ENCODE assay signal across 10 mouse cellular contexts in the genomic region with DNA sequence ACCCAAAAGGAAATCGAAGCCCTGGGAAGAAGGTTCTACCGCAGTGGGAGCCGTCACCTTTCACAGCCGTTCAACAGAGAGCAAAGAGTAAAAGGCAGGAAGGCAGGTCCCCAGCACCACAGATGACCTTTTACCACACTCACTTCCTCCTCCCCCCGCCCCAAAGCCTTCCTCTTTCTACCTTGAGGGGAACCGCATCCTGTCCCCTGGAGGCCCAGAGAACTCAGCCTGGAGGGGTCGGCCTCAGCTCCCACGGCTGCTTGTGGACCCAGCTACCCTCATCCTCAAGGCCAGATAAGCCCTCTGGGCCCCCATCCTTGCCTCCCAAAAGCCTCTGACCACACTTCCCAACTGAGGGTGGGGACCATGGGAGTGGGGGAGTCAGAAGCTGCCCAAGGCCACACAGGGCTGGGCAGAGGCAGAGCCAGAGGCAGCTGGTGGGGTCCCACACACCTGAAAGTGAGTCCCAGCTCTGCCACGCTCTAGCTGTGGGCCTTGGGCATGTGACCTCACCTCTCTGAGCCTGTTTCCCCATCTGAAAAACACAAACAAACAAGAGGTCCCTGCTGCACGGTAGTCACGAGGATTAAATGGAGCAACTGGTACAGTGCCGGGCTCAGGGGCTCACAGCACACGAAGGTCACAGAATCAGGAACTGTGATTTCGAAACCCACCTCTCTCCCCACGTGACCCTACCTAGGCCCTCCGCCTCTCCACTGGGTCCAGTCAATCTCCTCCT. TPM values are rescaled to one million over a fixed set of nuclear protein-coding genes. Genes with fewer than 3 reads are reported as not detected.
DNase-seq lines count a peak whose midpoint lies in the region; ATAC-seq and TF ChIP-seq lines count a peak whose summit lies in the region.
"Had no signal": no experiment of that assay in that cellular context is flagged by ENCODE, and none has a peak within 500 bp of the region (broad histone marks: within the 10 kb centered on the region; RNA-seq: fewer than 3 reads in every experiment).

No protein-coding gene starts in this region.

- no peak for ATAC-seq in intestine, embryonic 14.5 days (replicated peaks; ENCODE audit: low FRiP score, low TSS enrichment, low read depth)
- no peak for ATAC-seq in intestine, postnatal 0 days
- ATAC-seq in kidney, embryonic 15.5 days (replicated peaks; ENCODE audit: low FRiP score) = no peak

- 0 out of 2 replicates have a peak overlapping the region, but pooled peaks have one; percentile 10 for H3K27ac ChIP-seq in intestine, embryonic 14.5 days (ENCODE audit: low read depth)
- H3K27ac ChIP-seq in intestine, postnatal 0 days (ENCODE audit: low read depth, low read length) = no peak overlapping the region; the same call in 1 of the 2 replicates
- peak overlapping the region; percentile 63; the same call in 1 of the 2 replicates for H3K27ac ChIP-seq in embryonic facial prominence, embryonic 10.5 days (replicated peaks)
- no peak overlapping the region for H3K27ac ChIP-seq in kidney, embryonic 15.5 days
- H3K27ac ChIP-seq: limb, embryonic 15.5 days had no signal

- no peak overlapping the region for H3K9ac ChIP-seq in intestine, embryonic 14.5 days (ENCODE audit: low read length)
- no peak overlapping the region for H3K9ac ChIP-seq in intestine, postnatal 0 days (ENCODE audit: low read depth, low read length)
- H3K9ac ChIP-seq in kidney, embryonic 15.5 days = no peak overlapping the region
- H3K9ac ChIP-seq: limb, embryonic 15.5 days had no signal

- intact Hi-C loops in gastrocnemius, postnatal 36 days (cut with DNase I) = no loop called here

- WGBS in intestine, embryonic 14.5 days = 83% methylated on average over 16 of the region's 16 CpGs
- 53% methylated on average over 16 of the region's 16 CpGs for WGBS in intestine, postnatal 0 days
- 77% methylated on average over 16 of the region's 16 CpGs for WGBS in embryonic facial prominence, embryonic 10.5 days
- WGBS in kidney, embryonic 15.5 days = 69% methylated on average over 16 of the region's 16 CpGs

- no peaks in the 10 kb centered on the region for H3K27me3 ChIP-seq in intestine, embryonic 14.5 days (replicated peaks; ENCODE audit: control insufficient read depth, insufficient read depth, low read length)
- H3K27me3 ChIP-seq in intestine, postnatal 0 days (replicated peaks; ENCODE audit: control insufficient read depth, insufficient read depth, low read length) = no peaks in the 10 kb centered on the region
- H3K27me3 ChIP-seq in embryonic facial prominence, embryonic 10.5 days (replicated peaks; ENCODE audit: low read depth, poor library complexity, severe bottlenecking) = no peaks in the 10 kb centered on the region
- no peaks in the 10 kb centered on the region for H3K27me3 ChIP-seq in kidney, embryonic 15.5 days
- H3K27me3 ChIP-seq: limb, embryonic 15.5 days had no signal

- no peaks in the 10 kb centered on the region for H3K4me1 ChIP-seq in intestine, embryonic 14.5 days (replicated peaks; ENCODE audit: control insufficient read depth, insufficient read depth, low read length)
- H3K4me1 ChIP-seq in intestine, postnatal 0 days (replicated peaks; ENCODE audit: control insufficient read depth, insufficient read depth, low read length) = no peaks in the 10 kb centered on the region; the same call in 1 of the 2 replicates
- H3K4me1 ChIP-seq in embryonic facial prominence, embryonic 10.5 days = peaks cover 8% of the 10 kb centered on the region
- H3K4me1 ChIP-seq in kidney, embryonic 15.5 days = peaks cover 13% of the 10 kb centered on the region
- H3K4me1 ChIP-seq: limb, embryonic 15.5 days had no signal

- H3K36me3 ChIP-seq in intestine, embryonic 14.5 days (ENCODE audit: control insufficient read depth, insufficient read depth, low read length) = peaks cover 25% of the 10 kb centered on the region
- H3K36me3 ChIP-seq in intestine, postnatal 0 days (ENCODE audit: control insufficient read depth, insufficient read depth) = peaks cover 53% of the 10 kb centered on the region; the same call in 1 of the 2 replicates
- H3K36me3 ChIP-seq in embryonic facial prominence, embryonic 10.5 days (replicated peaks) = peaks cover 70% of the 10 kb centered on the region
- peaks cover 36% of the 10 kb centered on the region for H3K36me3 ChIP-seq in kidney, embryonic 15.5 days

- no peak for TF ChIP-seq CTCF in intestine, postnatal 0 days (IDR thresholded peaks at IDR 0.05; ENCODE audit: low read depth)

- H3K9me3 ChIP-seq in intestine, embryonic 14.5 days (ENCODE audit: control insufficient read depth, low read length) = no peaks in the 10 kb centered on the region
- H3K9me3 ChIP-seq in intestine, postnatal 0 days (ENCODE audit: control insufficient read depth) = no peaks in the 10 kb centered on the region
- H3K9me3 ChIP-seq in embryonic facial prominence, embryonic 10.5 days = no peaks in the 10 kb centered on the region
- H3K9me3 ChIP-seq in kidney, embryonic 15.5 days (replicated peaks) = no peaks in the 10 kb centered on the region
- H3K9me3 ChIP-seq: limb, embryonic 15.5 days had no signal

- H3K4me2 ChIP-seq in intestine, embryonic 14.5 days (ENCODE audit: low read length) = no peak overlapping the region
- H3K4me2 ChIP-seq in intestine, postnatal 0 days (replicated peaks; ENCODE audit: low read depth) = no peak overlapping the region; the same call in 1 of the 2 replicates
- no peak overlapping the region for H3K4me2 ChIP-seq in kidney, embryonic 15.5 days
- H3K4me2 ChIP-seq: limb, embryonic 15.5 days had no signal

- no peak overlapping the region for H3K4me3 ChIP-seq in intestine, embryonic 14.5 days (ENCODE audit: low read depth, low read length)
- H3K4me3 ChIP-seq in intestine, postnatal 0 days (ENCODE audit: low read depth, low read length) = no peak overlapping the region
- H3K4me3 ChIP-seq in embryonic facial prominence, embryonic 10.5 days = peak overlapping the region; percentile 14; the same call in 1 of the 2 replicates
- H3K4me3 ChIP-seq in kidney, embryonic 15.5 days (replicated peaks) = no peak overlapping the region
- H3K4me3 ChIP-seq: limb, embryonic 15.5 days had no signal

- DNase-seq in intestine, embryonic 14.5 days (ENCODE audit: low spot score) = no peak
- DNase-seq in embryonic facial prominence, embryonic 10.5 days (ENCODE audit: low spot score) = no peak
- peak; percentile 55 to 56 for DNase-seq in lung, postnatal 4 days
- DNase-seq in thymus, postnatal 0 days (ENCODE audit: low spot score) = peak; percentile 91
- DNase-seq in cerebellum, adult 11 months = no peak
- no peak for DNase-seq in gastrocnemius, postnatal 36 days
- DNase-seq: kidney, adult 8-10 months had no signal

RNA-seq across cellular contexts. Expression of gene Dedd2, which starts 14.9 kb away (rescaled TPM):
- 8.0 and 9.0 TPM in 2 replicates for polyA plus RNA-seq in intestine, embryonic 14.5 days (2014; fragmentation: Nextera tagmentation; extraction: Ambion mirVana)
- polyA plus RNA-seq in intestine, postnatal 0 days (2015; fragmentation: Nextera tagmentation; extraction: Ambion mirVana) = 14.8 and 15.8 TPM in 2 replicates
- polyA plus RNA-seq in embryonic facial prominence, embryonic 10.5 days (2016; fragmentation: Nextera tagmentation; extraction: Ambion mirVana) = 11.3 and 12.0 TPM in 2 replicates
- polyA plus RNA-seq in thymus, postnatal 0 days (2015; fragmentation: Nextera tagmentation; extraction: Ambion mirVana) = 28.4 and 32.8 TPM in 2 replicates
- polyA plus RNA-seq in kidney, embryonic 15.5 days (2015; fragmentation: Nextera tagmentation; extraction: Ambion mirVana) = 10.2 and 11.7 TPM in 2 replicates
- total RNA-seq in gastrocnemius, postnatal 36 days (2021) = 10 to 100 TPM in 1 of 2 experiments, 1 to 10 TPM in 1; 8.4 to 10.7 TPM

RNA-seq across cellular contexts. Expression of gene Zfp526, which starts 15.7 kb away (rescaled TPM):
- 3.9 and 4.2 TPM in 2 replicates for polyA plus RNA-seq in intestine, embryonic 14.5 days (2014; fragmentation: Nextera tagmentation; extraction: Ambion mirVana)
- 1.1 and 1.3 TPM in 2 replicates for polyA plus RNA-seq in intestine, postnatal 0 days (2015; fragmentation: Nextera tagmentation; extraction: Ambion mirVana)
- polyA plus RNA-seq in embryonic facial prominence, embryonic 10.5 days (2016; fragmentation: Nextera tagmentation; extraction: Ambion mirVana) = 2.7 and 3.3 TPM in 2 replicates
- 2.7 and 3.1 TPM in 2 replicates for polyA plus RNA-seq in thymus, postnatal 0 days (2015; fragmentation: Nextera tagmentation; extraction: Ambion mirVana)
- 2.5 and 2.6 TPM in 2 replicates for polyA plus RNA-seq in kidney, embryonic 15.5 days (2015; fragmentation: Nextera tagmentation; extraction: Ambion mirVana)
- total RNA-seq in gastrocnemius, postnatal 36 days (2021) = 1 to 10 TPM; 4.1 to 5.5 TPM

RNA-seq across cellular contexts. Expression of gene Pou2f2, which starts 26.0 kb away (rescaled TPM):
- 2.1 and 2.2 TPM in 2 replicates for polyA plus RNA-seq in intestine, embryonic 14.5 days (2014; fragmentation: Nextera tagmentation; extraction: Ambion mirVana)
- 0.53 and 0.72 TPM in 2 replicates for polyA plus RNA-seq in intestine, postnatal 0 days (2015; fragmentation: Nextera tagmentation; extraction: Ambion mirVana)
- polyA plus RNA-seq in embryonic facial prominence, embryonic 10.5 days (2016; fragmentation: Nextera tagmentation; extraction: Ambion mirVana) = 4.9 and 6.2 TPM in 2 replicates
- polyA plus RNA-seq in thymus, postnatal 0 days (2015; fragmentation: Nextera tagmentation; extraction: Ambion mirVana) = 1.5 and 1.9 TPM in 2 replicates
- polyA plus RNA-seq in kidney, embryonic 15.5 days (2015; fragmentation: Nextera tagmentation; extraction: Ambion mirVana) = 0.64 and 2.5 TPM in 2 replicates
- total RNA-seq in gastrocnemius, postnatal 36 days (2021) = under 1 TPM; 0.10 to 0.72 TPM

RNA-seq across cellular contexts. Expression of gene Gsk3a, which starts 32.1 kb away (rescaled TPM):
- polyA plus RNA-seq in intestine, embryonic 14.5 days (2014; fragmentation: Nextera tagmentation; extraction: Ambion mirVana) = 13.2 and 13.6 TPM in 2 replicates
- 8.8 and 9.7 TPM in 2 replicates for polyA plus RNA-seq in intestine, postnatal 0 days (2015; fragmentation: Nextera tagmentation; extraction: Ambion mirVana)
- 10.6 and 10.7 TPM in 2 replicates for polyA plus RNA-seq in embryonic facial prominence, embryonic 10.5 days (2016; fragmentation: Nextera tagmentation; extraction: Ambion mirVana)
- polyA plus RNA-seq in thymus, postnatal 0 days (2015; fragmentation: Nextera tagmentation; extraction: Ambion mirVana) = 16.7 and 17.5 TPM in 2 replicates
- 10.7 and 12.1 TPM in 2 replicates for polyA plus RNA-seq in kidney, embryonic 15.5 days (2015; fragmentation: Nextera tagmentation; extraction: Ambion mirVana)
- 10 to 100 TPM; 64.0 to 69.6 TPM for total RNA-seq in gastrocnemius, postnatal 36 days (2021)

RNA-seq across cellular contexts. Expression of gene Erf, which starts 45.0 kb away (rescaled TPM):
- 19.9 and 22.0 TPM in 2 replicates for polyA plus RNA-seq in intestine, embryonic 14.5 days (2014; fragmentation: Nextera tagmentation; extraction: Ambion mirVana)
- polyA plus RNA-seq in intestine, postnatal 0 days (2015; fragmentation: Nextera tagmentation; extraction: Ambion mirVana) = 7.8 and 8.4 TPM in 2 replicates
- 10.9 and 11.5 TPM in 2 replicates for polyA plus RNA-seq in embryonic facial prominence, embryonic 10.5 days (2016; fragmentation: Nextera tagmentation; extraction: Ambion mirVana)
- polyA plus RNA-seq in thymus, postnatal 0 days (2015; fragmentation: Nextera tagmentation; extraction: Ambion mirVana) = 4.5 and 6.4 TPM in 2 replicates
- polyA plus RNA-seq in kidney, embryonic 15.5 days (2015; fragmentation: Nextera tagmentation; extraction: Ambion mirVana) = 16.9 and 17.9 TPM in 2 replicates
- total RNA-seq in gastrocnemius, postnatal 36 days (2021) = 1 to 10 TPM; 5.0 to 6.1 TPM

Comparison
In these comparisons a context has a peak if more than half of its experiments do, and no peak if none do; other contexts are left out.
1. H3K27ac ChIP-seq: peak in intestine, embryonic 14.5 days (single experiment) and embryonic facial prominence, embryonic 10.5 days (single experiment); none in intestine, postnatal 0 days (single experiment) and kidney, embryonic 15.5 days (single experiment).
2. DNase-seq: peak in lung, postnatal 4 days (2 of 2) and thymus, postnatal 0 days (single experiment); none in intestine, embryonic 14.5 days (single experiment), embryonic facial prominence, embryonic 10.5 days (single experiment), cerebellum, adult 11 months (single experiment) and gastrocnemius, postnatal 36 days (0 of 2).